Mouse (Mus musculus): Measurements from ENCODE around the gene Sh2b3.
"Not testable (repeated sequence)": the region's sequence is repeated elsewhere in the genome, so short reads cannot be mapped to it uniquely, and the experiment has no call there.

Gene Sh2b3

DNA sequence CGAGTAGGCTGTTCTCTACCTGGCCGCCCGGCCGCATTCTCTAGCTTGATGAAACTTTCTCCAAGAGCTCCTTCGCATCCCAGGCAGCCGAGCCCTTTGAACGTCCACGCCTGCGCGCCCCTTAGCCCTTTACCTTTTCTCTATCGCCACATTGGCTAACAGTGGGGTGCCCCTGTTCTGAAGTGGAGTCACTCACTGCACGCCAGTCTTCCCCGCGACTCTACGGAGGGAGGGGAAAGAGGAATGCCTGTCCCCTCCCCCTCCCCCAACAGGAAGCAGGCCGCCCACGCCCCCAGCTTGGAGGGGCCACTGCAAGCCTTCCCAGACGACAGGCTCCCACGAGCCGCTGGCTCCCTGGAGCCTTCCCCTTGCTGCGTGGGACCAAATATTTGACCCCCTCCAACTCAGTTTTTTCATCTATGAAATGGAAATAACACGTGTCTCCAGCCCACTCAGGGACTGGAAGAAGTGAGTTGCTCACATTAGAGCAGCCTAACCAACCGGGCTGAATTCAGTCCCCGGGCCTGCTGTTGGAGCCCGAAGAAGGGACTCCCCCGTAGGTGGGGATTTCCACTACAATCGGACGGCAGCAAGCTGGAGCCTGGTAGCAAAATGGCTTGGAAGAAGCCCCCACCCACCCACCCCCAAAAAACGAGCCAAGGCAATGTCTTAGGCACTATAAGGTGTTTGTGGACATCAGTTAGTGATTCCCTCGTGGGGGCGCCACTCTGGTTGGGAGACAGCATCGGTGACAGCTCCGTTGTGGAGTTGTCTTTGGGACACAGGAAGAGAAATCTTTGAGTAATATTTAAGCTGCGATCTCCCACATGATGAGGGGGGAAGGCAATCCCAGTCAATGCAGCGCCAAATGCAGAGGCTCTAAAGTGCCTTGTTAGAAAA, at the start of gene Sh2b3:
Gene Sh2b3 (minus strand): TSS at position 206 of the 900 bp plus-strand sequence.
- ATAC-seq (ENCODE audit: insufficient number of reproducible peaks, low FRiP score, low TSS enrichment), result no peak

DNA sequence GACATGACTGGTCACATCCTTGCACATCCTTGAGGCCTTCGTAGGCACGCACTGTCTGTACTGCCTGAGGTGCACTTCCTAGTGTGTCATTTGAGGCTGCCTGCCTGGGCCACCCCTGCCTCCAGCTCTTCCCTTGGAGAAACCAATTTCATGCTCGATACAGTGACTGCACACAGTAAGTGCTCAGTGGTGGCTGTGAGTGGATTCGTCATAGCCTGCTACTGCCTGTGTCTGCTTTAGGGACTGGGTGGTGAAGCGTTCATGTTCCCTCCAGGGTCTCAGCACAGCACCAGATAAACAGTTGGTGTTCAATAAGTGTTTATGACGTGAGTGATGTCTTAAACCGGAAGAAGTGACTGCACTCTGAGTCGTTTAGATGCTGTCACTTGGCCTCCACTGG, 45.9 kb upstream of the Sh2b3 start:
- no peak for ATAC-seq (ENCODE audit: insufficient number of reproducible peaks, low FRiP score, low TSS enrichment)

DNA sequence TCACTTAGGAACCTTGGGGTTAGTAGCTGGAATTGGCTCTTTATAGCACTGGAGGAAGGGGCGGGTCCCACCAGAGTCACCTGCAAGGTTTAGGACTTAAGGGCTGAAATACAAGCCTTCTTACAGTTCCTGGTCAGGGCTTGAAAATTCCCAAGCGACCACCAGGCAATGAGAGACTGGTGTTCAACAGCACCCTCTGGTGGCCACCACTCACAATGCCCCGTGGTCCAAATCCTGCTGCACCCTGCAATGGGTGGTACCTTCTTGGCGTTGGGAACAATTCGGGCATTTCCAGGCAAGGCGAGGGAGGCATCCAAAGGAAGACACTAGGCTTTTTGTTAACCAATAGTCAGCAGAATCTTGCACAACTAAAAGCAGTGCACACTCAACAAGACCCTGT, 41.8 kb upstream of the Sh2b3 start:
- no peak for ATAC-seq (ENCODE audit: insufficient number of reproducible peaks, low FRiP score, low TSS enrichment)

- no peak for ATAC-seq (ENCODE audit: insufficient number of reproducible peaks, low FRiP score, low TSS enrichment)
Observed at GRCm38 (mm10) chr5:121878703-121879102, 41.3 kb upstream of the Sh2b3 start.

DNA sequence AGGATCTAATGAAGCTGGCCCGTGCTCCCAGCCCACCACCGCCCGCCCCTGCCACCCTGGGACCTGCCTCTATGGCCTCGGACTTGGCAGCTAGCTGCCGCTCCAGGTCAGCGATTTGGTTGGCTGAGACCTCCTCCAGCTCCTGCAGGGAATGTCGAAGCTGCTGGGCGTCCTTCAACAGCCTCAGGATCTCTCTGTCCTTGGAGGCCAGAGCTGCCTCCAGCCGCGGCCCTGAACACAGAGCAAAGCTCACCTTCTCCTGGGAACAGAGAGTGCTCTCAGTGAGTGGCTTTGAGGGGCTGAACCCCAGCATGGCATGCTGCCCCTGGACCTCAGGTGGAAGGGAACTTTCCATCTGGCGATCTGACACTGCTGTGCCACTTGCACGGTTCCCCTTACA, 39.5 kb upstream of the Sh2b3 start:
- ATAC-seq (ENCODE audit: insufficient number of reproducible peaks, low FRiP score, low TSS enrichment), result no peak

- ATAC-seq (ENCODE audit: insufficient number of reproducible peaks, low FRiP score, low TSS enrichment), result no peak
Observed at GRCm38 (mm10) chr5:121875041-121875440, 37.6 kb upstream of the Sh2b3 start.

- no peak for ATAC-seq (ENCODE audit: insufficient number of reproducible peaks, low FRiP score, low TSS enrichment)
Observed at GRCm38 (mm10) chr5:121872158-121872557, 34.7 kb upstream of the Sh2b3 start.

DNA sequence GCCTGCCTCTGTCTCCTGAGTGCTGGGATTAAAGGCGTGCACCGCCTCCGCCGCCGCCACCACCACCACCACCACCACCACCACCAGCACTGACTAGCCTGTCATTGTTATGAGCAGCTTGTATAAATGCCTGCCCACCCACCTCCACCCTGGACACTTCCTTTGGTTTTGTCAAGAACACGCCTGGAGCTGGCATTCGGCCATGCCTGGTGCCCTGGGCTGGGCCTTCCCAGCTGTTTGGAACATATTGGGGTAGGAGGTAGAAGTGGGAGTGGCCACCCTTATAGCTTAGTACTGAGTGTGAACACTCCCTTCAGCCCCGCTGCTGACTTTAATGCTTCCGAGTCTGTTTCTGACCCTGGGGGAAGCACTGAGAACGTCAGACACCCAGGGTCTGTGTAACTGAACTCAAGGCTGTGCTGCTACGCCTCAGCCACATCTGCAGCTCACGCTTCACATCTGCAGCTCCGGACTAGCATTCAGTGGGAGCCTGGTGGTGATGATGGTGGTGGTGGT, 34.1 kb upstream of the Sh2b3 start:
- ATAC-seq (ENCODE audit: insufficient number of reproducible peaks, low FRiP score, low TSS enrichment), result no peak

- no peak for ATAC-seq (ENCODE audit: insufficient number of reproducible peaks, low FRiP score, low TSS enrichment)
Observed at GRCm38 (mm10) chr5:121870832-121871231, 33.4 kb upstream of the Sh2b3 start.

- ATAC-seq (ENCODE audit: insufficient number of reproducible peaks, low FRiP score, low TSS enrichment), result no peak
Observed at GRCm38 (mm10) chr5:121867963-121868362, 30.5 kb upstream of the Sh2b3 start.

DNA sequence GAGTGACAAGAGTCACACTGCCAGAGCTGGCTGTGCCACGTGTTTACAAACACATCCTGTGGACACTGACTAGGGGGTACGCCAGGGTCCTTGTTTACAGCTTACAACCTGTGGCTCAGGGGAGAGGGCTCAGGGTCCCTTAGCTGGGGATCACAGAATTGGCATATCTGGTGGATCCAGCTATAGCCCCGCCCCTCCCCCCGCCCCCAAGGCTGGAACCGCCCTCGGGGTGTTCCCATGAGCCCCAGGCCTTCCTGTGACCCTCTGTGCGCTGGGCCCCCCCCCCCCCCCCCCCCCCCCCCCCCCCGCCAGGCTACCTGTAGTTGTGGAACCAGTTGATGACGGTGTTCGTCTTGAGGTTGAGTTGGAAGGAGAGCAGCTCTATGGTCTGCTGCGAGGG, 26.9 kb upstream of the Sh2b3 start:
- ATAC-seq (ENCODE audit: insufficient number of reproducible peaks, low FRiP score, low TSS enrichment), result no peak

DNA sequence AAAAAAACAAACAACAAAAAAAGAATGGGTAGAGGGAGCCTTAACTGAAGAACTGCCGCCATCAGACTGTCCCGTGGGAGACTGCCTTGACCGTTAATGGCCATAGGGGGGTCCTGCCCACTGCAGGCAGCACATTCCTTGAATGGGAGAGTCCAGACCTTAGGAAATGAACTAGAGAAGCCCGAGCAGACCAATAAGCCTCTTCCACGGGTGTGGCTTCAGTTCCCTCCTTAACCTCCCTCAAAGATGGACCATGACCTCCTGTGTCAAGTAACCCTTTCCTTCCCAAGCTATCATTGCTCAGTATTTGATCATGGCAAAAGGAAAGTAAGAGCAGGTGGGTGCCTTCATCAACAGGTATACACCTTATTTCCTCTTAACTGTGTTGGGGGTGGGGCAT, 24.5 kb upstream of the Sh2b3 start:
- no peak for ATAC-seq (ENCODE audit: insufficient number of reproducible peaks, low FRiP score, low TSS enrichment)

GRCm38 (mm10) chr5:121858427-121858826, 21.0 kb upstream of the Sh2b3 start:
- ATAC-seq (ENCODE audit: insufficient number of reproducible peaks, low FRiP score, low TSS enrichment), result no peak

DNA sequence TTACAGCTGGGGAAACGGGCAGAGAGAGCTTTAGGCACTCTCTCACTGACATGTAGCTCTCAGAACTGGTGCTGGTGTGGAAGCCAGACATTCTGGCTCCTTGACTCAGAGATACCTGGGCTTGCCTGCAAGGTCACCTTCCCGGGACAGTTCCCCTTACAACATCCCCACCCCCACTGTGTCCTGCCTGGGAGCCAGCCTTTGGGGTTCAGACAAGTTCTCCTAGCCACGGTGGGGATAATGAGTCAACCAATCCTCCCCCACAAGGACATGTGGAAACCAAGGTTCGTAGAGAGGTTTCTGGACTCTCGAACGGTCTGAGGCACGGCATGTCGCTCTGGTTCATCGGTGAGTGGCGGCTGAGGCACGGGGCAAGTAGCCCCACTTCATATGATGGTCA, 19.3 kb upstream of the Sh2b3 start:
- ATAC-seq (ENCODE audit: insufficient number of reproducible peaks, low FRiP score, low TSS enrichment), result no peak

GRCm38 (mm10) chr5:121854768-121855167, 17.3 kb upstream of the Sh2b3 start:
- ATAC-seq (ENCODE audit: insufficient number of reproducible peaks, low FRiP score, low TSS enrichment), result no peak

GRCm38 (mm10) chr5:121853368-121854051, 16.1 kb upstream of the Sh2b3 start:
- no peak for ATAC-seq (ENCODE audit: insufficient number of reproducible peaks, low FRiP score, low TSS enrichment)

- ATAC-seq (ENCODE audit: insufficient number of reproducible peaks, low FRiP score, low TSS enrichment), result no peak
Observed at GRCm38 (mm10) chr5:121849478-121850349, 12.3 kb upstream of the Sh2b3 start.

DNA sequence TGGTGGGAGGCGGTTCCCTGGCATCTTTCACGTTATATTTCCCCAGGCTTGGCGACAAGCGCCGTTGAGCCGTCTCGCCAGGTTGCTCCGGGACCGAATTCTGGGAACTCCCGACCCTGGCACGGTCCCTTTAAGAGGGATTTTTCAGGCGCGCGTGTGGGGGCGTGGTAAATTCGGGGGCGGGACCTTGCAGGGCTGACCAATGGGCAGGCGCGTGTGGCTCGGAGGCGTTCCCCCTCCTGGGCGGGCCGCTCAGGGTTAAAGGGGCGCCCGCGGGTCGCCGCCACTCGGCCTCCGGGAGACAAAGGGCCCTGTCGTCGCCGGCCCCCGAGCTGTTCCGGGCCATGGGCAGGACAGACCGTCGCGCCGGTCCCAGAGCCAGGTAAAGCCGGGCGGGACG, 11.3 kb upstream of the Sh2b3 start, which contains the start of gene Pheta1:
Gene Pheta1 (plus strand): TSS at position 242 of the 400 bp plus-strand sequence.
- ATAC-seq (ENCODE audit: insufficient number of reproducible peaks, low FRiP score, low TSS enrichment), result peak; percentile 75

DNA sequence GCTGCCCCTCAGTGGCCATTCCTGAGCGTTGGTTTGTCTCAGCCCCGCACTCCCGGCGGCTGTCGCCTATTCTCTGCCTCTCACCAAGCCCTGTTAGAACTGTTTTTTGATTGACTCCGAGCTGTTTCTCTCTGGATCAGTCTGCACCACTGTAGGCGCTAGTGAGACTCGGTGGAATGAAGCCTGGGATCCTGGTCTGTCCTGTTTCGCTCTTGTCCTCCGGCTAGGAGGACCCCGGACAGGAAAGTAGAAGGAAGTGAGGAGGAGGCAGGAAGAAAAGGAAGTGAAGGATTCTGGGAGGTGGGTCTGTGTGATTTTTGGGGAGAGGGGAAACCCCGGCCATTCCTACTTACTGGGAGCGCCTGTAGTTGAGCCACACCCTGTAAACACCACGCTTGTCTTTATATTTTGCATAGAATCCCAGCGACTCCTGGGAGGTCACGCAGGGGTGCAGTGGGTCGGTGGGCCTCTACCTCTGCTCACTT, 10.6 kb upstream of the Sh2b3 start:
- 0 out of 2 replicates have a peak, but pooled peaks have one; percentile 28 for ATAC-seq (ENCODE audit: insufficient number of reproducible peaks, low FRiP score, low TSS enrichment)

- ATAC-seq (ENCODE audit: insufficient number of reproducible peaks, low FRiP score, low TSS enrichment), result not testable (repeated sequence)
Observed at GRCm38 (mm10) chr5:121847269-121847668, 9.8 kb upstream of the Sh2b3 start.
